Mouse (Mus musculus): Measurements from ENCODE around the gene Sac3d1.

Gene Sac3d1

GRCm38 (mm10) chr19:6068951-6069350 is 49.5 kb downstream of the Sac3d1 start:
- DNase-seq = no peak

- DNase-seq = peak; percentile 90
Measured at GRCm38 (mm10) chr19:6067724-6068415, 50.6 kb downstream of the Sac3d1 start, which contains the start of gene Tm7sf2. TSS of gene Tm7sf2 (minus strand) at chr19:6068373.

- peak; percentile 85 for DNase-seq
Measured at GRCm38 (mm10) chr19:6067011-6067723, 51.3 kb downstream of the Sac3d1 start.

- no peak for DNase-seq
Measured at GRCm38 (mm10) chr19:6066571-6066970, 51.9 kb downstream of the Sac3d1 start.
